Mouse (Mus musculus): Measurements from ENCODE around the gene Ubiad1.

GRCm38 (mm10) chr4:148426950-148427850 lies 17.4 kb downstream of the Ubiad1 start:
- no peak for TF ChIP-seq POLR2A (IDR thresholded peaks at IDR 0.05; ENCODE audit: insufficient read depth, low read depth, low read length)
- no peak for TF ChIP-seq CTCF (IDR thresholded peaks at IDR 0.05; ENCODE audit: insufficient read depth, low read depth, low read length)

Data from olfactory bulb, adult 2 months (tissue).